Mouse (Mus musculus) neural tube, embryonic 14.5 days (tissue): ENCODE data around the gene Fam222b. TPM values are rescaled to one million over a fixed set of nuclear protein-coding genes. Genes with fewer than 3 reads are reported as not detected.
"Not testable (repeated sequence)": the region's sequence is repeated elsewhere in the genome, so short reads cannot be mapped to it uniquely, and the experiment has no call there.

Source experiments
- ATAC-seq: fragments of 200-750 bp; cut with Nextera tagmentation; 2 replicates; pipeline ENCODE4 v1.8.0; 2017; ENCODE audit warnings: low read depth, mild to moderate bottlenecking, moderate TSS enrichment, moderate library complexity
- H3K27ac ChIP-seq: fragments of 300-500 bp; sonication (generic); 2 replicates; pipeline ENCODE4 v1.5.1; 2014; ENCODE audit warnings: low read depth, mild to moderate bottlenecking, control low read depth, low read length, moderate library complexity, mixed read lengths
- H3K27me3 ChIP-seq: fragments of 300-500 bp; sonication (generic); 2 replicates; pipeline ENCODE4 v1.6.1; 2014; ENCODE audit warnings: low read length; ENCODE audit not compliant: control insufficient read depth, insufficient read depth
- H3K36me3 ChIP-seq: fragments of 300-500 bp; sonication (generic); 2 replicates; pipeline ENCODE4 v1.6.1; 2014; ENCODE audit warnings: low read length, mixed read lengths; ENCODE audit not compliant: control insufficient read depth, insufficient read depth
- H3K4me1 ChIP-seq: fragments of 300-500 bp; sonication (generic); 2 replicates; pipeline ENCODE4 v1.6.1; 2014; ENCODE audit warnings: low read length; ENCODE audit not compliant: control insufficient read depth, insufficient read depth
- H3K4me2 ChIP-seq: fragments of 300-500 bp; sonication (generic); 2 replicates; pipeline ENCODE4 v1.6.1; 2014; ENCODE audit warnings: mild to moderate bottlenecking, low read depth, low read length, control low read depth
- H3K4me3 ChIP-seq: fragments of 300-500 bp; sonication (generic); 2 replicates; pipeline ENCODE4 v1.5.1; 2014; ENCODE audit warnings: low read depth, low read length, control low read depth, mixed read lengths
- H3K9ac ChIP-seq: fragments of 300-500 bp; sonication (generic); replicated peaks from 2 replicates; pipeline ENCODE4 v1.6.1; 2014; ENCODE audit warnings: low read depth, mild to moderate bottlenecking, control low read depth, low read length, mixed read lengths
- H3K9me3 ChIP-seq: fragments of 300-500 bp; sonication (generic); 2 replicates; pipeline ENCODE4 v1.6.1; 2016; ENCODE audit warnings: low read length; ENCODE audit not compliant: control insufficient read depth
- WGBS: fragments of 180-500 bp; shearing (Covaris S2); extraction: QIAGEN DNeasy Blood & Tissue Kit; methylation state at CpG from one replicate; pipeline ENCODE4 v1.1.7; 2014; 5-methylcytosine and 5-hydroxymethylcytosine counted together
- polyA plus RNA-seq: library from polyadenylated mRNA; unstranded; fragments of >200 nt; fragmentation: Nextera tagmentation; extraction: Ambion mirVana; gene quantifications from 2 replicates; pipeline ENCODE4 v1.2.1, GENCODE M21; 2014

Fam222b gene
- 29.3 and 35.6 TPM in 2 replicates for polyA plus RNA-seq

- Histone ChIP-seq H3K36me3 (no peaks in the 10 kb centered on the region), H3K9ac (peak within 1 kb of the TSS; percentile 80), H3K4me2 (peak within 1 kb of the TSS; percentile 93), H3K4me1 (peaks cover 21% of the 10 kb centered on the region), H3K27ac (peak within 1 kb of the TSS; percentile 77), H3K27me3 (no peaks in the 10 kb centered on the region; the same call in 1 of the 2 replicates), H3K4me3 (peak within 1 kb of the TSS; percentile 70), H3K9me3 (no peaks in the 10 kb centered on the region)
- ATAC-seq = peak; percentile 95
- WGBS = under 1% methylated on average over 38 of the region's 38 CpGs
These were observed at the start of gene Fam222b for GRCm38 (mm10) chr11:78094504-78095143. TSS of gene Fam222b (plus strand) at chr11:78094660.

- H3K9me3 ChIP-seq = no peaks in the 10 kb centered on the region
- H3K4me2 ChIP-seq = no peak overlapping the region
- H3K27ac ChIP-seq = no peak overlapping the region
- WGBS = 81% methylated on average over 5 of the region's 5 CpGs
- no peaks in the 10 kb centered on the region for H3K4me1 ChIP-seq
- no peak overlapping the region for H3K9ac ChIP-seq
- no peak for ATAC-seq
- no peaks in the 10 kb centered on the region for H3K36me3 ChIP-seq
- no peaks in the 10 kb centered on the region for H3K27me3 ChIP-seq
- H3K4me3 ChIP-seq = no peak overlapping the region
These were observed 49.7 kb upstream of the Fam222b start for GRCm38 (mm10) chr11:78044758-78045251.

- not testable (repeated sequence) for ATAC-seq, H3K4me3 ChIP-seq, H3K27me3 ChIP-seq, H3K9me3 ChIP-seq, H3K4me1 ChIP-seq, H3K9ac ChIP-seq, H3K27ac ChIP-seq, H3K4me2 ChIP-seq
- peaks cover 12% of the 10 kb centered on the region for H3K36me3 ChIP-seq
- WGBS = 100% methylated on average over 3 of the region's 4 CpGs
These were observed 45.8 kb upstream of the Fam222b start for GRCm38 (mm10) chr11:78048637-78049036.

- WGBS = 93% methylated on average over 8 of the region's 8 CpGs
- no peaks in the 10 kb centered on the region for H3K27me3 ChIP-seq
- H3K4me2 ChIP-seq = no peak overlapping the region
- H3K36me3 ChIP-seq = peaks cover 38% of the 10 kb centered on the region
- ATAC-seq = no peak
- no peak overlapping the region for H3K9ac ChIP-seq
- H3K4me1 ChIP-seq = no peaks in the 10 kb centered on the region
- no peak overlapping the region for H3K4me3 ChIP-seq
- H3K9me3 ChIP-seq = no peaks in the 10 kb centered on the region
- H3K27ac ChIP-seq = no peak overlapping the region
These were observed 41.4 kb upstream of the Fam222b start for GRCm38 (mm10) chr11:78053078-78053477.

GRCm38 (mm10) chr11:78056946-78057345, 37.5 kb upstream of the Fam222b start:
- no peaks in the 10 kb centered on the region for H3K4me1 ChIP-seq
- 92% methylated on average over 8 of the region's 8 CpGs for WGBS
- H3K9ac ChIP-seq = no peak overlapping the region
- ATAC-seq = no peak
- H3K9me3 ChIP-seq = no peaks in the 10 kb centered on the region
- no peak overlapping the region for H3K4me2 ChIP-seq
- H3K27me3 ChIP-seq = no peaks in the 10 kb centered on the region
- peaks cover 42% of the 10 kb centered on the region for H3K36me3 ChIP-seq
- H3K4me3 ChIP-seq = no peak overlapping the region
- H3K27ac ChIP-seq = no peak overlapping the region

GRCm38 (mm10) chr11:78059833-78060757, 34.4 kb upstream of the Fam222b start:
- Histone ChIP-seq H3K27ac (no peak overlapping the region), H3K36me3 (peaks cover 29% of the 10 kb centered on the region), H3K4me3 (no peak overlapping the region), H3K27me3 (no peaks in the 10 kb centered on the region), H3K4me1 (no peaks in the 10 kb centered on the region), H3K9me3 (no peaks in the 10 kb centered on the region), H3K9ac (no peak overlapping the region), H3K4me2 (no peak overlapping the region)
- ATAC-seq = peak; percentile 77; the same call in 1 of the 2 replicates
- 60% methylated on average over 9 of the region's 9 CpGs for WGBS

GRCm38 (mm10) chr11:78062563-78062962, 31.9 kb upstream of the Fam222b start:
- H3K4me2 ChIP-seq = no peak overlapping the region
- H3K27me3 ChIP-seq = no peaks in the 10 kb centered on the region
- no peaks in the 10 kb centered on the region for H3K9me3 ChIP-seq
- ATAC-seq = no peak
- H3K4me1 ChIP-seq = no peaks in the 10 kb centered on the region
- peaks cover 15% of the 10 kb centered on the region; the same call in 1 of the 2 replicates for H3K36me3 ChIP-seq
- no peak overlapping the region for H3K27ac ChIP-seq
- no peak overlapping the region for H3K4me3 ChIP-seq
- H3K9ac ChIP-seq = no peak overlapping the region
- WGBS = 88% methylated on average over 1 of the region's 1 CpGs

GRCm38 (mm10) chr11:78065906-78066305, 28.6 kb upstream of the Fam222b start:
- 56% methylated on average over 2 of the region's 2 CpGs for WGBS
- Histone ChIP-seq H3K4me2 (no peak overlapping the region), H3K9ac (no peak overlapping the region), H3K36me3 (no peaks in the 10 kb centered on the region), H3K9me3 (no peaks in the 10 kb centered on the region), H3K27ac (no peak overlapping the region), H3K4me1 (no peaks in the 10 kb centered on the region), H3K27me3 (no peaks in the 10 kb centered on the region), H3K4me3 (no peak overlapping the region)
- no peak for ATAC-seq

GRCm38 (mm10) chr11:78066641-78067040, 27.8 kb upstream of the Fam222b start:
- 60% methylated on average over 2 of the region's 2 CpGs for WGBS
- Histone ChIP-seq H3K9me3 (no peaks in the 10 kb centered on the region), H3K27ac (no peak overlapping the region), H3K4me1 (no peaks in the 10 kb centered on the region), H3K4me2 (no peak overlapping the region), H3K36me3 (no peaks in the 10 kb centered on the region), H3K27me3 (no peaks in the 10 kb centered on the region), H3K4me3 (no peak overlapping the region), H3K9ac (no peak overlapping the region)
- no peak for ATAC-seq
